Mouse (Mus musculus) embryonic fibroblast, embryonic 13.5 days (primary cell): ENCODE results near the gene Vgll2.

Experiments used
- CTCF ChIP-seq: IDR thresholded peaks from 2 replicates; pipeline ENCODE4 v1.5.1; 2011; ENCODE audit warnings: mild to moderate bottlenecking, control low read depth, low read length, moderate library complexity, borderline replicate concordance; ENCODE audit not compliant: insufficient read depth
- POLR2A ChIP-seq: IDR thresholded peaks from 2 replicates; pipeline ENCODE4 v1.6.1; 2011; ENCODE audit warnings: low read depth, mild to moderate bottlenecking, control low read depth, low read length, moderate library complexity

- TF ChIP-seq POLR2A, result no peak
- no peak for TF ChIP-seq CTCF
These were observed 1.7 kb downstream of the Vgll2 start for GRCm38 (mm10) chr10:52024053-52024410.
